Mouse (Mus musculus): Measurements from ENCODE around the gene Marcksl1. TPM values are rescaled to one million over a fixed set of nuclear protein-coding genes. Genes with fewer than 3 reads are reported as not detected.
A peak's percentile ranks its signal among the peaks of the same experiment; 100 is the strongest.

Marcksl1 gene
- total and polyA plus RNA-seq, 3 experiments: 13.4 to 38.9 (median 18.7) TPM

DNA sequence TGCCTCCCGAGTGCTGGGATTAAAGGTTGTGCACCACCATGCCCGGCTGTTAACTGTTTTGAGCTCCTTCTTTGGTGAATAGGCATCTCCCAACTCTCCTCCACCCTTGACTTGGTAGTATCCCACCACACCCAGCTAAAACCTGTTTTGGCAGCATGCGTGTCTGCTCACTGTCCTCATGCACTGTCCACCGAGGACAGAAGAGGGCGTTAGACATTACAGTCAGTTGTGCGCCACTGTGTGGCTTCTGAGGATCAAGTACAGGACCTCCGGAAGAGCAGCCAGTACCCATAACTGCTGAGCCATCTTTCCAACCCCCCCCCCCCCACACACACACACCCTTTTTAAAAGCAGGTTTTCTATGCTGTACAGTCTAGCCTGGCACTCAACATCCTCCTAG is 18.7 kb upstream of the Marcksl1 start:
- no peaks in the 10 kb centered on the region for H3K36me3 ChIP-seq (replicated peaks)
- TF ChIP-seq GATA1 (IDR thresholded peaks at IDR 0.05; ENCODE audit: borderline replicate concordance, low read length) (no peak), CTCF (IDR thresholded peaks at IDR 0.05; ENCODE audit: low read depth, low read length) (no peak), POLR2AphosphoS5 (IDR thresholded peaks at IDR 0.05; ENCODE audit: insufficient replicate concordance, low read depth, low read length) (no peak), TAL1 (conservative IDR thresholded peaks at IDR 0.05; ENCODE audit: low read depth, low read length) (no peak)
- H3K4me3 ChIP-seq (ENCODE audit: low read depth, low read length): no peak overlapping the region
- H3K4me1 ChIP-seq (ENCODE audit: insufficient read depth, low read depth, low read length): peaks cover 19% of the 10 kb centered on the region
- H3K9me3 ChIP-seq (replicated peaks): no peaks in the 10 kb centered on the region
- no peak for DNase-seq (ENCODE audit: low spot score)
- ATAC-seq (ENCODE audit: extremely low read depth, insufficient number of reproducible peaks, low FRiP score, poor library complexity, severe bottlenecking): no peak
- peaks cover 46% of the 10 kb centered on the region for H3K27me3 ChIP-seq (ENCODE audit: insufficient read depth, low read length)

DNA sequence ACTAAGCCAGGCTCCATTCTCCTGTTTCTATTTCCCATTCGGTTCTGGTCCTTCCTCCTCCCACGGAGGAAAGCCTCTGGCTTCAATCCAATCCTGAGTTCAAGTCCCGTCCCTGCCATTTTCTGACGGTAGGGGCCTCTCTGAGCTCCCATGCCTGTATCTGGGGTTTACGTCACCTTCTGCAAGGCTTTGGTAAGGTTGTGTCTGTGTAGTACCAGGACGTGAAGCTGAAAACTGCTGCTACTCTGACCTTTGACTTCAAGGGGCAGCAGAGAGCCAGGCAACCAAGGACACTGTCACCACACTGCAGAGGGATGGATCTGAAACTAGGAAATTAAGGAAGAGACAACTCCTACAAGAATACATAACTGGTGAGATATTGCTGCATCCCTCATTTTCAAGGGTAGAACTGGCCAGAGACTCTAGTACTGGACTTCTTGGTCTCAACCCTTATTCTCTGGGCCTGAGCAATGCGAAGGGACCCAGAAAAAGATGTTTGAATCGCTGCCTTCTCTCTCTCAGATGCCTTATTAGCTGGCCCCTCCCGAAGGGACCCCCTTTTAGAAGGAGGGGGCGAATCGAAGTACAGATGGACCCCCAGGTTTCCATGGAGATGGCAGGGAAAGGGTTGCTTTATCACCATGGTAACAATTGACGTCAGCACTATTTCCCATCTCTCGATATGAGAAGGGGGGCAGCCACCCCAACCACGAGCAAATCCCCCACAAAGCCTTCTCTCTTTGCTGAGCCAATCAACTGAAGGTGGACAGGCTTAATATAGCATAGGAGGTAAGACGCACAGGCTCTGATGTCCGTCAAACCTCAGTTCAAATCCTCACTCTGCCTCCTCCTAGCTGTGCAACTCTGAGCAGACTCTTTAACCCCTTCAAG is 17.5 kb upstream of the Marcksl1 start:
- no peak for DNase-seq (ENCODE audit: low spot score)
- no peak for ATAC-seq (ENCODE audit: extremely low read depth, insufficient number of reproducible peaks, low FRiP score, poor library complexity, severe bottlenecking)
- peaks cover 26% of the 10 kb centered on the region for H3K4me1 ChIP-seq (ENCODE audit: insufficient read depth, low read depth, low read length)
- no peaks in the 10 kb centered on the region for H3K36me3 ChIP-seq (replicated peaks)
- no peak overlapping the region for H3K4me3 ChIP-seq (ENCODE audit: low read depth, low read length)
- peaks cover 46% of the 10 kb centered on the region for H3K27me3 ChIP-seq (ENCODE audit: insufficient read depth, low read length)
- H3K9me3 ChIP-seq (replicated peaks): no peaks in the 10 kb centered on the region
- no peak for TF ChIP-seq CTCF (IDR thresholded peaks at IDR 0.05; ENCODE audit: low read depth, low read length)
- TF ChIP-seq GATA2 (IDR thresholded peaks at IDR 0.05; ENCODE audit: borderline replicate concordance, low read depth, low read length): no peak
- no peak for TF ChIP-seq POLR2AphosphoS5 (IDR thresholded peaks at IDR 0.05; ENCODE audit: insufficient replicate concordance, low read depth, low read length)
- no peak for TF ChIP-seq GATA1 (IDR thresholded peaks at IDR 0.05; ENCODE audit: borderline replicate concordance, low read length)

DNA sequence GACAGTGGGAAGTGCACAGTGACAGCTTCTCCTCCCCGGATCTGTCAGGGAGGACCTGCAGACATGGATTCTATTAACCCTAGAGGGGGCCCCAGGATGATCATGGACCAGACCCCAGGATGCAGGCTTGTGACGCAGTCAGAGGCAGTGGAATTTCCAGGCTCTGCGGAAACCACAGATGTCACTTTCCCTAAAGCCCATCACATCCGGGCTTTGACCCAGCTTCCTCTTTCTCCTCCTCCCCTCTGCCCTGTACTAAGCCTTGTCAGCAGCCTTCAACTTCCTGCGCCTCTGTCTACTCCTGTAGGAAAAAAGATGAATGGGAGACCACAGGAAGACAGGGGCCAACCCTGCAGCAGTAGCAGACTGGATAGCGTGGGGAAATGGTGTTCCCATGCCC is 16.8 kb upstream of the Marcksl1 start:
- TF ChIP-seq TAL1 (conservative IDR thresholded peaks at IDR 0.05; ENCODE audit: low read depth, low read length): no peak
- no peak for TF ChIP-seq GATA2 (IDR thresholded peaks at IDR 0.05; ENCODE audit: borderline replicate concordance, low read depth, low read length)
- no peak for TF ChIP-seq GATA1 (IDR thresholded peaks at IDR 0.05; ENCODE audit: borderline replicate concordance, low read length)
- no peak for TF ChIP-seq CTCF (IDR thresholded peaks at IDR 0.05; ENCODE audit: low read depth, low read length)
- no peak for TF ChIP-seq POLR2AphosphoS5 (IDR thresholded peaks at IDR 0.05; ENCODE audit: insufficient replicate concordance, low read depth, low read length)
- H3K27me3 ChIP-seq (ENCODE audit: insufficient read depth, low read length): peaks cover 40% of the 10 kb centered on the region
- no peak overlapping the region for H3K4me3 ChIP-seq (ENCODE audit: low read depth, low read length)
- DNase-seq (ENCODE audit: low spot score) (no peak), ATAC-seq (ENCODE audit: extremely low read depth, insufficient number of reproducible peaks, low FRiP score, poor library complexity, severe bottlenecking) (no peak)
- no peaks in the 10 kb centered on the region for H3K36me3 ChIP-seq (replicated peaks)
- H3K9me3 ChIP-seq (replicated peaks): no peaks in the 10 kb centered on the region
- peaks cover 32% of the 10 kb centered on the region for H3K4me1 ChIP-seq (ENCODE audit: insufficient read depth, low read depth, low read length)

DNA sequence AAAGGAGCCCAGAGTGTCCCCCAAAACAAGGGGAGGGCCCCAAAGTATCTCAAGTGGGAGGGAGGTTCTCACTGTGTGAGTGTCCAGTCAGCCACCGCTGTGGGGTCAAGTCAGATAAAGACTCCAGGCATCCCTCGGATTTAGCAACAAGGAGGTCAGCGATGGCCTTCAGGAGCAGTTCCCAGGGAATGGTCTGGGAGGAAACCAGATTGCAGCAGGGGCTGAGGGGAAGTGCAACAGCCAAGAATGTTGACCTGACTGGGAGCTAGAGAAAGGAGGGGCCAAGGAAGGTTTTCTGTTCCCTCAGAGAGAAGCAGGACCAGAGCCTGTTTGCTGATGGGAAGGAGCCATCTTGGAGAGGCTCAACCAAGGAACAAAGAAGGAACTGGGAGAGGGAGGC is 14.4 kb upstream of the Marcksl1 start:
- TF ChIP-seq GATA2 (IDR thresholded peaks at IDR 0.05; ENCODE audit: borderline replicate concordance, low read depth, low read length) (no peak), TAL1 (conservative IDR thresholded peaks at IDR 0.05; ENCODE audit: low read depth, low read length) (no peak), GATA1 (IDR thresholded peaks at IDR 0.05; ENCODE audit: borderline replicate concordance, low read length) (no peak)
- no peaks in the 10 kb centered on the region for H3K9me3 ChIP-seq (replicated peaks)
- DNase-seq (ENCODE audit: low spot score) (no peak), ATAC-seq (ENCODE audit: extremely low read depth, insufficient number of reproducible peaks, low FRiP score, poor library complexity, severe bottlenecking) (no peak)
- H3K4me3 ChIP-seq (ENCODE audit: low read depth, low read length): no peak overlapping the region
- peaks cover 59% of the 10 kb centered on the region for H3K27me3 ChIP-seq (ENCODE audit: insufficient read depth, low read length)
- H3K4me1 ChIP-seq (ENCODE audit: insufficient read depth, low read depth, low read length): peaks cover 42% of the 10 kb centered on the region
- H3K36me3 ChIP-seq (replicated peaks): no peaks in the 10 kb centered on the region

DNA sequence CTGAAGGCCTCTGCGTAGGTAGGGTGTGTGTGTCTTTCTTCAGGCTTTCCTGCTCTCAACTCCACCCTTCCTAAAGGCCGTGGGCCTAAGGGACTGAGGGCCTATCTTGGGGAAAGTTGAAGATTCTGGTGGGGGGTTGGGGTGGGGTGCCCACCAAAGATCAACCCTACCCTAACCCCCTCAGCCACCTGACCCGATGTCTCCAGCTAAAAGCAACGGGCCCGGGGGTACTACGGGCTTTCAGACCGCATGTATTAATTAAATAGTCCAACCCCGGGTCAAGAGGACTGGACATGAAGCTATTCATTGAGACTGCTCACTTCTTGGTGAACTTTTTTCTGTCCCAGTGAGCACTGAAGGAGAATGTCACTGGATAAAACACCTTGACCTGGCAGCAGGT is 13.4 kb upstream of the Marcksl1 start:
- no peak overlapping the region; the same call in 1 of the 2 replicates for H3K4me3 ChIP-seq (ENCODE audit: low read depth, low read length)
- ATAC-seq (ENCODE audit: extremely low read depth, insufficient number of reproducible peaks, low FRiP score, poor library complexity, severe bottlenecking): no peak
- no peak for DNase-seq (ENCODE audit: low spot score)
- H3K27me3 ChIP-seq (ENCODE audit: insufficient read depth, low read length): peaks cover 61% of the 10 kb centered on the region
- H3K9me3 ChIP-seq (replicated peaks): no peaks in the 10 kb centered on the region
- no peaks in the 10 kb centered on the region for H3K36me3 ChIP-seq (replicated peaks)
- TF ChIP-seq GATA1 (IDR thresholded peaks at IDR 0.05; ENCODE audit: borderline replicate concordance, low read length) (no peak), CTCF (IDR thresholded peaks at IDR 0.05; ENCODE audit: low read depth, low read length) (no peak), POLR2AphosphoS5 (IDR thresholded peaks at IDR 0.05; ENCODE audit: insufficient replicate concordance, low read depth, low read length) (no peak), GATA2 (IDR thresholded peaks at IDR 0.05; ENCODE audit: borderline replicate concordance, low read depth, low read length) (no peak), TAL1 (conservative IDR thresholded peaks at IDR 0.05; ENCODE audit: low read depth, low read length) (no peak)
- peaks cover 42% of the 10 kb centered on the region for H3K4me1 ChIP-seq (ENCODE audit: insufficient read depth, low read depth, low read length)

DNA sequence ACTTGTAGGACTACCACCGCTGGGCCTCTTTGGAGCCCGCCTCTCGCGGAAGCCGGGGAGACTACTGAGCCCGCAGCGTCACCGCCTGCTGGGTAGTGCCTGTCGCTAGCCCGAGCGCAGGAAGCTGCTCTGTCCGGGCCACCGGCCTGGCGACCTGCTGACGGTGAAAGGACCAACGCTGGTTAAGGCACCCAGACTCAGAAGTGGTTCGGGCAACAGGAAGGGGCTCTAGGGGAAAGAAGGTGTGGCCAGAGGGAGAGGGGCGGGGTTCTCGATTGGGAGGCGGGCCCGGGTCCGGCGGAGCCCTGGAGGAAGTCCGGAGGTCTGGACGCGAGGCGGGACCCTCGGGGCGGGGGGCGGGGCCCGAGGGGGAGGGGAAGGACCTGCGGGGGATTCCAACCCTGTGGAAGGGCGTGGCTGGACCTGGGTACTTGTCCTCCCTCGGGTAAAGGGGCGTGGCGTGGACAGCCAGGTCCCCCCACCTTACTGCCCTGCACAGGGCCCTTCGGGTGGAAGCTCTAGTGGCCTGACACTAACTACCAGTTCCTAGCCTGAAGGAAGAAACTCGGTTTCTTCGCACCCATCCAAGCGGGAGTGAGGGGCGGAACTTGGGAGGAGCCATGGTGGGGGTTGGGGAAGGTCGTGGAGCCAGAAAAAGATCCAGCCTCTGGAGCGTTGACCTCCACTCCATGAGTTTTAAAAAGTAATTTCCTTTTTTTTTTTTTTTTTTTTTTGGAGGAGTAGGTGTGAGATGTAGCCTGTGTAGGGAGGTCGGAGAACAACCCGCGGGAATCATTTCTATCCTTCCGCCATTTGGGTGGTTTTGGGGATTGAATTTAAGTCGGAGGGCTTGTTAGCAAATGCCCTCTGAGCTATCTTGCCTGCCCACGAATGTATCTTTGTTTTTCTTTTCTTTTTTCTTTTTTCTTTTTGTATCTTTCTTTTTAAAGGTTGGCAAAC is 12.5 kb upstream of the Marcksl1 start:
- Histone ChIP-seq H3K36me3 (replicated peaks) (no peaks in the 10 kb centered on the region), H3K27me3 (ENCODE audit: insufficient read depth, low read length) (peaks cover 65% of the 10 kb centered on the region), H3K4me1 (ENCODE audit: insufficient read depth, low read depth, low read length) (peaks cover 40% of the 10 kb centered on the region), H3K9me3 (replicated peaks) (no peaks in the 10 kb centered on the region), H3K4me3 (ENCODE audit: low read depth, low read length) (peak overlapping the region; percentile 72)
- DNase-seq (ENCODE audit: low spot score): peak; percentile 81
- no peak for TF ChIP-seq GATA2 (IDR thresholded peaks at IDR 0.05; ENCODE audit: borderline replicate concordance, low read depth, low read length)
- no peak for TF ChIP-seq POLR2AphosphoS5 (IDR thresholded peaks at IDR 0.05; ENCODE audit: insufficient replicate concordance, low read depth, low read length)
- TF ChIP-seq CTCF (IDR thresholded peaks at IDR 0.05; ENCODE audit: low read depth, low read length): no peak
- no peak for TF ChIP-seq GATA1 (IDR thresholded peaks at IDR 0.05; ENCODE audit: borderline replicate concordance, low read length)
- no peak for TF ChIP-seq TAL1 (conservative IDR thresholded peaks at IDR 0.05; ENCODE audit: low read depth, low read length)
- peak; percentile 66 for ATAC-seq (ENCODE audit: extremely low read depth, insufficient number of reproducible peaks, low FRiP score, poor library complexity, severe bottlenecking)

All from G1E (cell line).